Mouse (Mus musculus): Measurements from ENCODE around the gene Anxa1. TPM values are rescaled to one million over a fixed set of nuclear protein-coding genes. Genes with fewer than 3 reads are reported as not detected.

Gene Anxa1
- 93.7 TPM for polyA plus RNA-seq (2015; fragmentation: Illumina TruSeq; extraction: RNeasy Lipid Tissue Mini Kit (QIAGEN cat#74804); ENCODE audit: insufficient read depth, low replicate concordance)

DNA sequence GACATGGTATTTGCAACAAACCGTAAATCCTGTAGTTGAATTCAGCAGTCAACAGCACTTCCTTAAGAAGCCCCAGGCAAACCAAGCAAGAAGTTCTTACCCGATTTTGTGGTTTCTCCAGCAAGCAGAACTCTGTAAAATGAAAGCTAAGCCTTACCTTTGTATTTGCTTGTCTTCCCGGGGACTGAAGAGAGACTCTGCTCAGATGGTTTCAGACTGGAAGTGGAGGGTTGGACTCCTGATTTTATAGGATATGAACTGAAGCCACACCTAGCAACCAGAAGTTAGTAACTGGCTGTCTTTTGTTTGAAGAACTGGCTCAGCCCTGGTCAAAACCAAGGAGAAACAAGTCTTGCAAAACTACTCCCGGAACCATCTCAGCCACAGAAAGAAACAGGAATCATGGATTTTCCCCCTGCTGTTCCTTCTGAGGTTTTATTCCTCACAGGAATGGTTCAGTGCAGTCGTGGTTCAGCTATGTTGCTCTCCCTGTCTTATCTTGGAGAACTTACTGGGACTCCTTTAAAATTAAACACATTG, at the start of gene Anxa1:
Anxa1 (minus strand) TSS at position 490 of the 540 bp plus-strand sequence.

Other genes starting within 250 kb of the Anxa1 start
- 31.1 TPM for gene Aldh1a1, start 101.8 kb upstream of the Anxa1 start, polyA plus RNA-seq (2015; fragmentation: Illumina TruSeq; extraction: RNeasy Lipid Tissue Mini Kit (QIAGEN cat#74804); ENCODE audit: insufficient read depth, low replicate concordance)